Mouse (Mus musculus): Measurements from ENCODE around the gene Stx4a. TPM values are rescaled to one million over a fixed set of nuclear protein-coding genes. Genes with fewer than 3 reads are reported as not detected.
"Not testable (repeated sequence)": the region's sequence is repeated elsewhere in the genome, so short reads cannot be mapped to it uniquely, and the experiment has no call there.

Stx4a gene
- polyA plus RNA-seq, 1 experiment from 2014 or later, result 31.8 TPM

DNA sequence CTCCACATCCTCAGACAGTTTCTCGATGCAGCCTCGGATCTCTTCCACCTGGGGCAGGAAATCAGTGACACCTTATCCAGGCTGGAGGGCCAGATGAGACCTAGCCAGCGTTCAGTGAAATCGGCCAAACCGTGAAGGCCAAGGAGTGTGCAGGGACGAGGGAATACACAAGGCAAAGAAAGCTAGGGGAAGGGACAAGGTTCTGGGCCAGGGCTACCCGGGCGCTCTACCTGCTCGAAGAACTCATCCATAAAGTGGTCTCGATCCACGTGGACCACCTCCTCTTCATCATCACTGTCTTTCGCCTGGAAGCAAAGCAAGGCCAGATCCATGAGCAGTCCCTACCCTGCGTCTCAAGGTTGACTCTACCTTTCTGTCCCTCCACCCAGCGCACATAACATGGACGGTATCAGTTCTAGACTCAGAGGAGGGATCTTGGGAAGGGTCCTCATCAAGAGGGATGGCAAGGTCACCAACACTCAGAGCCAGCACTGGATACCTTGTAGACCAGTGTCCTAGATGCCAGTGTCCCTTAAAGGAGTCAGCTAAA is 8.9 kb upstream of the Stx4a start:
- WGBS, result 91% methylated on average over 15 of the region's 15 CpGs
- peaks cover 60% of the 10 kb centered on the region for H3K36me3 ChIP-seq
- H3K9ac ChIP-seq (replicated peaks), result no peak overlapping the region
- no peaks in the 10 kb centered on the region for H3K9me3 ChIP-seq
- H3K4me1 ChIP-seq (replicated peaks), result no peaks in the 10 kb centered on the region
- H3K4me3 ChIP-seq (replicated peaks), result no peak overlapping the region
- H3K4me2 ChIP-seq, result no peak overlapping the region
- no peak for ATAC-seq (ENCODE audit: insufficient number of reproducible peaks, insufficient read depth, low FRiP score, low TSS enrichment, low read depth)
- no peaks in the 10 kb centered on the region for H3K27me3 ChIP-seq
- H3K27ac ChIP-seq, result no peak overlapping the region

DNA sequence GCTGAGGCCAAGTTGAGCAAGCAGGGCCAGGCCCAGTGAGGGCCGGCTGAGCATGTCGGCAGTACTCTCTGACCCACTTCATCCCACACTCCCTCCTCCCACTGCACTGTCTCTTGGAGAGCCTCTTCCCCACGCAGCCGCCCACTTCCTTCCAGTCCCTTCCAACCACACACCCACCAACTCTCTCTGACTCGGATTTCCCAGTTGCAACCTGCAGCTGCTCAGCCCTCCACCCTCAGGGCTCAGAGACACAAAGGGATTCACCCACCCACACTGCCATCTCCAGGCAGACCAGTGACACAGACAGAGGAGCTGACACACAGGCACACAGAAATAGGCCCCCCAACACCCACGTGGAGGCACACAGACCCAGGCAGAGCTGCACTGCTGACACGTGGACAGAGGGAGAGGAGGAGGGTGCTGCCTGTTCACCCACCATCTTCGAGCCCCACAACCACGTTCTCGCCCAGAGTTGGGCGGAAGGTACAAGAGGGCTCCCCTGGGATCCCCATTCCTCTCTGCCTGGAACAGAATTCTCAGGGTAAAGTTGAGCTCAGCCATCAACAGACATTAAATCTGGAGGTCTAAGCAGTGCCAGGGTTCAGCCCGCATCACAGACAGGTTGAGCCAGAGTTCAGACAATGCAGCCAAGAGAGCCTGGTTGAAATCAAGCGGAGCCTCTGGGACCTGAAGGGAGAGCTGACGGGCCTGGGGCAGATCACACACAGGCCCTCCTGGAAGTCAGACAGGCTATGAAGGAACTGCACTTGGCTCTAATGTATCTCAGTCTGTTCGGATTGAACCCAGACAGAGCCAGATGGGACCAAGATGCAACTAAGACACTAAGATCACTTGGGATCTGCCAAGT is 7.9 kb upstream of the Stx4a start:
- H3K4me2 ChIP-seq, result no peak overlapping the region
- H3K27me3 ChIP-seq, result no peaks in the 10 kb centered on the region
- H3K27ac ChIP-seq, result no peak overlapping the region
- no peak for ATAC-seq (ENCODE audit: insufficient number of reproducible peaks, insufficient read depth, low FRiP score, low TSS enrichment, low read depth)
- 69% methylated on average over 15 of the region's 15 CpGs for whole genome bisulfite sequencing
- H3K36me3 ChIP-seq, result peaks cover 50% of the 10 kb centered on the region
- H3K9ac ChIP-seq (replicated peaks), result no peak overlapping the region
- H3K9me3 ChIP-seq, result no peaks in the 10 kb centered on the region
- no peak overlapping the region for H3K4me3 ChIP-seq (replicated peaks)
- no peaks in the 10 kb centered on the region; the same call in 1 of the 2 replicates for H3K4me1 ChIP-seq (replicated peaks)

DNA sequence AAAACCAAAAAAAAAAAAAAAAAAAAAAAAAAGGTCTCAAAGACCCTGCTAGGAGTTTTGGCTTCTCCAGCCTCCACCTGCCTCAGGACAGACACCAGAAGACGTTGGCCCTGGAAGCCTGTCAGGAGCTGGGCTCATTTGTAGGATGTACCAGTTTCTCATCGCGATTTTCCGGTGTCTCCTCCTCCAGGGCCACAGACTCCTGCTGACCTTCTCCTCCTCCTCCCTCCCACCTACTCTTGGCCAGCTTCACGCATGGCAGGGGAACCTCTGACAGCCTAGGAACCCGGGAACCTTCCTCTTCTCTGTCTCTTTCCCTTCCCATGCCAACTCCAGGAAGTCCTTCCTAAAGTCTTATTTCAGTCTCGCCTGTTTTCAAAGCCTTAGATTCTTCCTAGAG is 7.0 kb upstream of the Stx4a start:
- 80% methylated on average over 7 of the region's 7 CpGs for WGBS
- H3K9ac ChIP-seq (replicated peaks), result no peak overlapping the region
- no peak overlapping the region for H3K4me2 ChIP-seq
- no peak for ATAC-seq (ENCODE audit: insufficient number of reproducible peaks, insufficient read depth, low FRiP score, low TSS enrichment, low read depth)
- H3K4me1 ChIP-seq (replicated peaks), result peaks cover 4% of the 10 kb centered on the region
- no peaks in the 10 kb centered on the region for H3K9me3 ChIP-seq
- peaks cover 41% of the 10 kb centered on the region for H3K36me3 ChIP-seq
- H3K4me3 ChIP-seq (replicated peaks), result no peak overlapping the region
- H3K27ac ChIP-seq, result no peak overlapping the region
- no peaks in the 10 kb centered on the region for H3K27me3 ChIP-seq

DNA sequence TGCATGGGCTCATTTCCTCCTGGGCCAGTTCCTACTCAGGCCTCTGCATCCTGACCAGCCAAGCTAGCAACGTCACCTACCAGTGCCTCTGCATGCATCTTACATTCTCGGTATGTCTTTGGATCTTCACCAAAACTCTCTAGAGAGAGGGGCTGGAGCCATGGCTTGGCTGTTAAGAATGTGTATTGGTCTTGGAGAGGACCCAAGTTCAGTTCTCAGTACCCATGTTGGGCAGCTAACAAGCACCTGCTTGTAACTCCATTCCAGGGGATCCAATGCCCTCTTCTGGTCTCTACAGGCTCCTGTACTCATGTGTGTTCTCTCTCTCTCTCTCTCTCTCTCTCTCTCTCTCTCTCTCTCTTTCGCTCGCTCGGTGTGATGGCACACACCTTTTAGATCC is 6.3 kb upstream of the Stx4a start:
- 90% methylated on average over 5 of the region's 5 CpGs for WGBS
- Histone ChIP-seq H3K9me3 (no peaks in the 10 kb centered on the region), H3K4me1 (replicated peaks) (peaks cover 11% of the 10 kb centered on the region), H3K9ac (replicated peaks) (no peak overlapping the region), H3K27me3 (no peaks in the 10 kb centered on the region), H3K4me3 (replicated peaks) (no peak overlapping the region), H3K27ac (no peak overlapping the region), H3K36me3 (peaks cover 34% of the 10 kb centered on the region), H3K4me2 (no peak overlapping the region)
- no peak for ATAC-seq (ENCODE audit: insufficient number of reproducible peaks, insufficient read depth, low FRiP score, low TSS enrichment, low read depth)

DNA sequence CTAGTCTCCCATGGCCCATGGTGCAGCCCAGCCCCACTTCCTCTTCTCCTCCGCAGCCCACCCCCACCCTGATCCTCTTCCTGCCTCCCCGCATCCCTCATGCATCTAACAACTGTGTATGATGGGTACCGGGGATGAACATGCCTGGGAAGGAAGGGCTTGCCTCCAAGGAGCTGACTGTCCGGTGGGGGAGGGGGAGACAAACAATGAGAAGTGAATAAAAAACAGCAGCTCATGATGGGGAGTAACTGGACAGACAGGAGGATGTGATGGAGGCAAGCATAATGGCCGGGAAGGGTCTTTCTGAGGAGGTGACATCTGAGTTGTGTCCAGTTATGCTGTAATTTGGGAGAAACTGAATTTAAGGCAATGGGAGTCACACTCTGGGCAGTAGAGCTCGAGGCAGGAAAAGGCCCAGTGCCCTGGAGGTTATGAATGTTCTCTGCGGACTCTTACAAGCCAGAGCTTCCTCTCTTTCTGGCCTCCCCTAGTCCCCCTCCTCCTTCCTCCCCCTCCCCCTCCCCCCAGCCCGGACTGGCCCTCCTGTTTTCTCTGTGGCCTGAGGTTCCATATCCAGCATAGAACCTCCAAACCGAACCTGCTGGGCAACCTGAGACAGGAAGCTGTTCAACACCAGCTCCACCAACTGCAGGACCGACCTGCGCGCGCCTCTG is 3.1 kb upstream of the Stx4a start:
- no peaks in the 10 kb centered on the region for H3K9me3 ChIP-seq

DNA sequence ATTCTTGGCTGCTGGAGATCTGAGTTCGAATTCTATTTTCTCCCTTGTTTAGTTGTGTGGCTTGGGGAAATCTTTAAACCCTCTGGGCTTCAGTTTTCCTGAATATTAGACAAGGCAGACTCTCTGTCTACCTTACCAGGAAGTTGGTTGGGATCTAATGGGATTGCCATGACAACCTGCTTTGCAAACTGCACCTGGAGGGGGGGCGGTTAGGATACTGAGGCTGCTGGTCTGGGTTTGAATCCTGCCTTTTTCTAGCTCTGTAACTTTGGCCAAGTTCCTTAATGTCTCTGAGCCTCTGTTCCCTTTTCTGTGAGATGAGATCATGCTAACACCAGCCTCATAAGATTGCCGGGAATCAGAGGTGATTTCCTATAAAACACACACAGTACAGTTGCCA is 1.6 kb upstream of the Stx4a start:
- no peak overlapping the region for H3K4me3 ChIP-seq (replicated peaks)
- H3K4me2 ChIP-seq, result peak overlapping the region; percentile 78; the same call in 1 of the 2 replicates
- WGBS, result 79% methylated on average over 3 of the region's 3 CpGs
- no peak overlapping the region for H3K9ac ChIP-seq (replicated peaks)
- no peaks in the 10 kb centered on the region for H3K27me3 ChIP-seq
- ATAC-seq (ENCODE audit: insufficient number of reproducible peaks, insufficient read depth, low FRiP score, low TSS enrichment, low read depth), result no peak
- H3K4me1 ChIP-seq (replicated peaks), result peaks cover 31% of the 10 kb centered on the region
- H3K27ac ChIP-seq, result no peak overlapping the region
- peaks cover 6% of the 10 kb centered on the region for H3K36me3 ChIP-seq
- H3K9me3 ChIP-seq, result no peaks in the 10 kb centered on the region

More for the DNA sequence above, 3.1 kb upstream of the Stx4a start:
- H3K4me2 ChIP-seq, result no peak overlapping the region
- H3K36me3 ChIP-seq, result peaks cover 7% of the 10 kb centered on the region
- WGBS, result 64% methylated on average over 13 of the region's 13 CpGs
- no peak overlapping the region for H3K27ac ChIP-seq
- no peak overlapping the region for H3K4me3 ChIP-seq (replicated peaks)
- no peak for ATAC-seq (ENCODE audit: insufficient number of reproducible peaks, insufficient read depth, low FRiP score, low TSS enrichment, low read depth)
- no peaks in the 10 kb centered on the region for H3K27me3 ChIP-seq
- peaks cover 31% of the 10 kb centered on the region for H3K4me1 ChIP-seq (replicated peaks)
- no peak overlapping the region; the same call in 1 of the 2 replicates for H3K9ac ChIP-seq (replicated peaks)

DNA sequence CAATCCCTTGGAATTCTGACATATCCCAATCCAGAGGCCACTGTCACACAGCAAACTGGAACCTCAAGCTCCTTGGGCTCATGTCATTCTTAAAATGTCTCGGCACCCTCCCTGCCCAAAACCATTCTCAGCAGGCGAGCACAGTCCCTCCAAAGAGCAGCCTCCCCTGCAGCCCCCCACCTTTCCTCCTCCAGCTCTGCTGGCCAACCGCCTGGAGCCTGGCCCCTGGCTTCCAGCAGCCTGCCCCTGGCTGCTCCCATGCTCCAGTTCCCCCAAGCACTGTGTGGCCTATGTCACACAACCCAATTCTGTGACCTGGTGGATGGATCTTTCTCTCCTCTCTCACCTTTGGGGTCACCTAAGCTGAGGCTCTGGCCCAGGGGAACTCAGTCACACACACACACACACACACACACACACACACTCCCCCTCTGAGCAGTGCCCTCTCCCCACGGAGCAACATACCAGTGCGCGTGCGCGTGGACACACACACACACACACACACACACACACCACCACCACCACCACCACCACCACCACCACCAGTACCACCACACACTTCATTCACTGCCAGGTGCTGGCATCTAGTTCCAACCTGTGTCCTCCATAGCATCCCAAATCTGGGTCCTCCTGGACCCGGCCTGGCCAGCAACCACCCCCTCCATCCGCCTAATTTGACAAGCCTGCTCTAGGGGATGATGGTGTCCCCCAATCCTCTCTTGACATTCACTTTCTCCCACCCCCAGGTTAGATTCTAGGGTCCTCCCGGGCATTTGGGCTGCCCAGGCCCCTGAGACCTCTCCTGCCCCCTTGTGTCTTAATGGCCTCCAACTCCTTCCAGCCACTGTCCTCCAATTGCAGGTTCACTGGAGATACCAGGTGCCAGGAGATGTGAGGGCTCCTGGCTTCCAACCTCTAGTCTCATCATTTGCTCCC is 590 bp upstream of the Stx4a start:
- Histone ChIP-seq H3K36me3 (no peaks in the 10 kb centered on the region), H3K27me3 (no peaks in the 10 kb centered on the region), H3K9me3 (no peaks in the 10 kb centered on the region), H3K27ac (peak overlapping the region; percentile 82), H3K4me2 (peak overlapping the region; percentile 78), H3K4me1 (replicated peaks) (peaks cover 31% of the 10 kb centered on the region), H3K9ac (replicated peaks) (peak overlapping the region; percentile 87), H3K4me3 (replicated peaks) (peak overlapping the region; percentile 73)
- WGBS, result 68% methylated on average over 11 of the region's 11 CpGs
- no peak; the same call in 1 of the 2 replicates for ATAC-seq (ENCODE audit: insufficient number of reproducible peaks, insufficient read depth, low FRiP score, low TSS enrichment, low read depth)

DNA sequence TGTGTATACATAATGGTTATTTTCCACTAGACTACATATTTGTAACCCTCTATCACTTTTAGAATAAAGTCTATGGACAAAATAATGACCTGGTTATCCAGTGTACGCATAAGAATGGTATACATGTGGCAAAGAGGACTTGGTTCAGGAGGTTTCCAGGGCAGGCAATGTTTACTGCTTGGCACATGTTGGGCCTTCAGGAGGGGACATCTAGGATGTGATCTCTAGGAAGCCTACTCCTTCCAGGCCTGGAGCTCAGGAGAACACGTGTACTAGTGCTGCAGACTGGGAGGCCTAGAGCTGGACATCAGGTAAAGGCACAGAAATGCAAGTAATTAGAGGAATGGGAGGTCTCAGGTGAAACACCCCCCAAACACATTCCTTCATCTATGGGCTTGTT is 11.5 kb downstream of the Stx4a start:
- no peak overlapping the region for H3K27ac ChIP-seq

DNA sequence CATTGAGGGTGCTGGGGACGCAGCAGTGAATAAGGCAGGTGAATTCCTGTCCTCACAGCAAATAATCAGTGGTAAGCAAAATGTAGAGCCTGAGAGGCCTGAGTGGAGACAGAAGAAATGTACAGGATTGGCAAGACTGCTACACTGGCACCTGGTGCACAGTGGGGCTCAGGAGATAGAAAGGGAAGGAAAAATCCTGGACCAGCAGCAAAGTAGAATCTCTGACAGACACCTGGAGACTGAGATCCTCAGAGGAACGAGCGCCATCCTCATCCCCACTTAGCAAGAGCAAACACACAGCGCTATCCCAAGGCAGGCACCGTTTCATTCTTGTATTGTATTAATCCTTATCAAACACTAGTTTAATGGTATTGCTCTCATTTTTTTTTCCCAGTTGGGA is 13.4 kb downstream of the Stx4a start:
- no peaks in the 10 kb centered on the region for H3K27me3 ChIP-seq
- no peaks in the 10 kb centered on the region for H3K9me3 ChIP-seq
- H3K4me2 ChIP-seq, result no peak overlapping the region
- H3K4me1 ChIP-seq (replicated peaks), result peaks cover 5% of the 10 kb centered on the region
- no peak overlapping the region for H3K27ac ChIP-seq
- H3K9ac ChIP-seq (replicated peaks), result no peak overlapping the region
- 87% methylated on average over 5 of the region's 5 CpGs for WGBS
- no peak for ATAC-seq (ENCODE audit: insufficient number of reproducible peaks, insufficient read depth, low FRiP score, low TSS enrichment, low read depth)
- no peaks in the 10 kb centered on the region for H3K36me3 ChIP-seq
- no peak overlapping the region for H3K4me3 ChIP-seq (replicated peaks)

More for the DNA sequence above, 11.5 kb downstream of the Stx4a start:
- H3K9ac ChIP-seq (replicated peaks), result no peak overlapping the region
- no peaks in the 10 kb centered on the region for H3K36me3 ChIP-seq
- WGBS, result 80% methylated on average over 2 of the region's 2 CpGs
- no peaks in the 10 kb centered on the region for H3K9me3 ChIP-seq
- H3K4me3 ChIP-seq (replicated peaks), result no peak overlapping the region
- H3K27me3 ChIP-seq, result no peaks in the 10 kb centered on the region
- no peaks in the 10 kb centered on the region for H3K4me1 ChIP-seq (replicated peaks)
- no peak for ATAC-seq (ENCODE audit: insufficient number of reproducible peaks, insufficient read depth, low FRiP score, low TSS enrichment, low read depth)
- no peak overlapping the region for H3K4me2 ChIP-seq

DNA sequence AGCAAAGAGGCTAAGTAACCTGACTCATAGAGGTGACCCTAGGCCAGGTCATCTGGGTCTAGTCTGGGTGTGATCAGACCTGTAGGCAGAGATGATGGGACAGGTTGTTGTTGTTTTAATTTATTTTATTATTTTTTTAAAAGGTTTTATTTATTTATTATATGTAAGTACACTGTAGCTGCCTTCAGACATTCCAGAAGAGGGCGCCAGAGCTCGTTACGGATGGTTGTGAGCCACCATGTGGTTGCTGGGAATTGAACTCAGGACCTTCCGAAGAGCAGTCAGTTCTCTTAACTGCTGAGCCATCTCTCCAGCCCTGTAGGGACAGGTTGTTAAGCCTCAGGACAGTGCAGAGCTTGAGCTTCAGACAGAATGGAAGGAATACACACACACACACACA is 13.8 kb downstream of the Stx4a start:
- not testable (repeated sequence) for H3K27me3 ChIP-seq

More for the DNA sequence above, 13.8 kb downstream of the Stx4a start:
- not testable (repeated sequence) for H3K36me3 ChIP-seq; H3K9ac ChIP-seq (replicated peaks); H3K4me1 ChIP-seq (replicated peaks); H3K9me3 ChIP-seq; H3K27ac ChIP-seq; ATAC-seq (ENCODE audit: insufficient number of reproducible peaks, insufficient read depth, low FRiP score, low TSS enrichment, low read depth); H3K4me3 ChIP-seq (replicated peaks); H3K4me2 ChIP-seq
- 79% methylated on average over 4 of the region's 4 CpGs for WGBS

All from limb, embryonic 12.5 days (tissue).